Mouse (Mus musculus): ENCODE measurements at regions not wholly inside any gene's neighbourhood (a gene's known extent, or its start where the extent isn't known, plus 50 kb on each side); places are given as distances from the start of the nearest gene placed in this dataset.

DNA sequence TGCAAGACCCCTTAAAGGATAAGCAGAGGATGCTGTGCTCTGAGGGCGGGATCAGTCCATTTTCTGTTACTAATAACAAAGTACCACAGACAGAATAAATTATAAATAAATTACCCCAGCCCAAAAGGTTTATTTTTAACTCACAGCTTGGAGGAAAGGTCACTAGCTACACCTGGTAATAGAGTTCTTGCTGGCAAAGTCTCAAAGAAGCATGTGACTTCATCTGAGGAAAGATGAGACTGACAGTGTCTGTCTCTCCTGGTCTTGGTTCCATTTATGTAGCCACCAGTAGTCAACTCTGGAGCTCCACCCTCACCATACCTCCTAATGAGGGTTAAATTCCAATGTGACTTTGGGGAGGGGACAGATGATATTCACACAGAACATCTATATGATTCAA is 90.0 kb downstream of the Fam204a start:
- Histone ChIP-seq H3K4me1 (ENCODE audit: control insufficient read depth, insufficient read depth, low read length) (no peaks in the 10 kb centered on the region), H3K4me3 (replicated peaks; ENCODE audit: low read length) (no peak overlapping the region), H3K9ac (ENCODE audit: low read depth, low read length, severe bottlenecking) (no peak overlapping the region), H3K9me3 (ENCODE audit: control insufficient read depth, low read length) (no peaks in the 10 kb centered on the region), H3K27me3 (ENCODE audit: control insufficient read depth, insufficient read depth, low read length) (no peaks in the 10 kb centered on the region), H3K4me2 (replicated peaks; ENCODE audit: low read depth, low read length, severe bottlenecking) (no peak overlapping the region), H3K27ac (replicated peaks; ENCODE audit: low read depth, low read length) (no peak overlapping the region), H3K36me3 (ENCODE audit: control insufficient read depth, insufficient read depth, low read length) (no peaks in the 10 kb centered on the region)
- ATAC-seq (ENCODE audit: low FRiP score, low read depth) (no peak), DNase-seq (ENCODE audit: low spot score) (no peak)
- 77% methylated on average over 1 of the region's 1 CpGs for WGBS
- TF ChIP-seq POLR2A (IDR thresholded peaks at IDR 0.05; ENCODE audit: borderline replicate concordance, extremely low read depth, insufficient read depth, insufficient read length), result no peak

DNA sequence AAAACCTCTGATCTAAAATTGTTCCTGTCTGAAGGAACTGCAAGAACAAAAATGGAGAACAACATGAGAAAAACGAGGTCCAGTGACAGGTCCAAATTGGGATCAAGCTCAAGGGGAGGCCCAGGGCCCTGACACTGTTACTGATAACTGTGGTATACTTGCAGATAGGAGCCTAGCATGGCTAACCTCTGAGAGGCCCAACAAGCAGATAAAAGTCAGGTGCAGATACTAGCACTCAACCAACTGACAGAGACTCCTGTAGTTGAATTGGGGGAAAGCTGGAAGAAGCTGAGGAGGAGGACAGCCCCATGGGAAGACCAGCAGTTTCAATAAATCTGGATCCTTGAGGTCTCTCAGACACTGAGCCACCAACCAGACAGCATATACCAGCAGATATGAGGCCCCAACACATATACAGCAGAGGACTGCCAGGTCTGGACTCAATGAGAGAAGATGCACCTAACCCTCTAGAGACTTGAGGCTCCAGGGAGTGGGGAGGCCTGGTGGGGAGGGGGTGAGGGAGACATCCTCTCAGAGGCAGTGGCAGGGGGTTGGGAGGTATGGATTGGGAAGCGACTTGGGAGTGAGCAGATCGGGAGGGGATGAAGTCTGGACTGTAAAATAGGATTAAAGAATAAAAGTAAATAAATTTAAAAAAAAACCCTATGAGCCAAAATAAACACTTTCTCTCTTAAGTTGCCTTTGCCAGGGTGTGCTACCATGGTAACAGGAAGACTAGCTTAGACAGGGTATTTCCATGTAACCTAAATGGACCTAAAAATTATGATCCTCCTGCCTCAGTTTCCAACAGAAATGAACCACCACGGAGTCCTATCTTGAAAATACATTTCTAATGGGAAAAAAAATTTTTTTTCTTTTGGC is 91.8 kb downstream of the Fam204a start:
- Histone ChIP-seq H3K9ac (ENCODE audit: low read depth, low read length, severe bottlenecking) (no peak overlapping the region), H3K27me3 (ENCODE audit: control insufficient read depth, insufficient read depth, low read length) (no peaks in the 10 kb centered on the region), H3K27ac (replicated peaks; ENCODE audit: low read depth, low read length) (no peak overlapping the region), H3K4me2 (replicated peaks; ENCODE audit: low read depth, low read length, severe bottlenecking) (no peak overlapping the region), H3K9me3 (ENCODE audit: control insufficient read depth, low read length) (no peaks in the 10 kb centered on the region), H3K4me3 (replicated peaks; ENCODE audit: low read length) (no peak overlapping the region), H3K4me1 (ENCODE audit: control insufficient read depth, insufficient read depth, low read length) (no peaks in the 10 kb centered on the region), H3K36me3 (ENCODE audit: control insufficient read depth, insufficient read depth, low read length) (no peaks in the 10 kb centered on the region)
- WGBS, result 76% methylated on average over 4 of the region's 4 CpGs
- no peak for DNase-seq (ENCODE audit: low spot score)
- ATAC-seq (ENCODE audit: low FRiP score, low read depth), result no peak
- no peak for TF ChIP-seq POLR2A (IDR thresholded peaks at IDR 0.05; ENCODE audit: borderline replicate concordance, extremely low read depth, insufficient read depth, insufficient read length)

DNA sequence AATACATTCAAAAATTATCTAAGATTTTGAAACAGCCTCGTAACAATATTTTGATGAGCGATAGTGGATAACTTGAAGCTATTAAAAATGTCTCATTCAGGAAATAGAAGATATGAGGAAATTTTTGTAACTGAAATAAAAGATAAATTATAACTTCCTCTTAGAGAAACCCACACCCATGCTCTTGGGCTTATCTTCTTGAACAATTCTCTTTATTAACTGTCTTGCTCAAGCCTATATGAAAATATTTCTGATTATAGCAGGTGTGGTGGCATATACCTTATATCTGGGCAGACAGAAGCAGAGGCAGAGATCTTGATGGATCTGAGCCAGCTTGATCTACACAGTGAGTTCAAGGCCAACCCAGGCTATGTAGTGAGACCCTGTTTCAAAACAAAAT is 96.9 kb downstream of the Fam204a start:
- DNase-seq (ENCODE audit: low spot score) (no peak), ATAC-seq (ENCODE audit: low FRiP score, low read depth) (no peak)
- Histone ChIP-seq H3K9ac (ENCODE audit: low read depth, low read length, severe bottlenecking) (no peak overlapping the region), H3K4me1 (ENCODE audit: control insufficient read depth, insufficient read depth, low read length) (no peaks in the 10 kb centered on the region), H3K36me3 (ENCODE audit: control insufficient read depth, insufficient read depth, low read length) (no peaks in the 10 kb centered on the region), H3K4me3 (replicated peaks; ENCODE audit: low read length) (no peak overlapping the region), H3K27ac (replicated peaks; ENCODE audit: low read depth, low read length) (no peak overlapping the region), H3K27me3 (ENCODE audit: control insufficient read depth, insufficient read depth, low read length) (no peaks in the 10 kb centered on the region), H3K4me2 (replicated peaks; ENCODE audit: low read depth, low read length, severe bottlenecking) (no peak overlapping the region), H3K9me3 (ENCODE audit: control insufficient read depth, low read length) (no peaks in the 10 kb centered on the region)
- no peak for TF ChIP-seq POLR2A (IDR thresholded peaks at IDR 0.05; ENCODE audit: borderline replicate concordance, extremely low read depth, insufficient read depth, insufficient read length)
- WGBS, result 97% methylated on average over 2 of the region's 2 CpGs

DNA sequence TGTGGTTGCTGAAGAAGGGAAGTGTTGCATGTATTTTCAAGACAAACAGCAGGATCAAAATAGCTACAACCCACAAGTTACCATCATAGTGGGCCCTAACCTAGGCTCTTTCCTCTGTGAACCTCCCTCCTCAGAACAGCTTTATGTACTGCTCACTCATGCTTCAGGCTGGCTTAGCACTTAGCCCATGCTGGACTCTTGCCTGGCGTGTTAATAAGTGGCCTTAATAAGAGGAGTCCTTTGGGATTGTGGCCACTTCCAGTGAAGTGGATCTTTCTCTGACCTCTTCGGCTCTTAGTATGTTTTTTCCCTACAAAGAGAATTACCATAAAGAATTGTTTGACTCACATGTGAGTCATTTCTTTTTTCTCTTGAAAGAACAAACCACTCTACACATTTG is 101.9 kb downstream of the Fam204a start:
- Histone ChIP-seq H3K9me3 (ENCODE audit: control insufficient read depth, low read length) (no peaks in the 10 kb centered on the region), H3K36me3 (ENCODE audit: control insufficient read depth, insufficient read depth, low read length) (no peaks in the 10 kb centered on the region)
- WGBS, result 93% methylated on average over 2 of the region's 2 CpGs

DNA sequence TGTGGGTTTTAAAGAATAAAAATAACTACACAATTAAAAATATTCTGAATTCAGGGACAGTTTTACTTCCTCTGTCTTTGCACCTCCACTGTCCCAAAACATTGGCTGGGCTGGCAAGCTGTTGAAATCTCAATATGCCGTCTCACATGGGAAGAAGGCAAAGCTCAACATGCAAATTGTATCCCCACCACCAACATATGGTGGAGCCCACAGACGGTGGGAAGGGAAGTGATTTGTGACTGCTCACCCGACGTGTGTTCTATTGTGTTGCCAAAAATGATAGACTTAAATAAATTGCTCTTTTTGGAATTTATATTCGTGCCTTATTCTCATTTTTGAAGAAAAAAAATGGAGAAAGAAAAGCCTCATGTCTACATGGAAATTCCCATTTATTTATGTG is 105.6 kb downstream of the Fam204a start:
- TF ChIP-seq POLR2A (IDR thresholded peaks at IDR 0.05; ENCODE audit: borderline replicate concordance, extremely low read depth, insufficient read depth, insufficient read length), result no peak

More for the DNA sequence above, 101.9 kb downstream of the Fam204a start:
- DNase-seq (ENCODE audit: low spot score) (no peak), ATAC-seq (ENCODE audit: low FRiP score, low read depth) (no peak)
- H3K4me3 ChIP-seq (replicated peaks; ENCODE audit: low read length), result no peak overlapping the region
- H3K27me3 ChIP-seq (ENCODE audit: control insufficient read depth, insufficient read depth, low read length), result no peaks in the 10 kb centered on the region
- H3K27ac ChIP-seq (replicated peaks; ENCODE audit: low read depth, low read length), result no peak overlapping the region
- TF ChIP-seq POLR2A (IDR thresholded peaks at IDR 0.05; ENCODE audit: borderline replicate concordance, extremely low read depth, insufficient read depth, insufficient read length), result no peak
- H3K4me2 ChIP-seq (replicated peaks; ENCODE audit: low read depth, low read length, severe bottlenecking), result no peak overlapping the region
- H3K9ac ChIP-seq (ENCODE audit: low read depth, low read length, severe bottlenecking), result no peak overlapping the region
- no peaks in the 10 kb centered on the region; the same call in 1 of the 2 replicates for H3K4me1 ChIP-seq (ENCODE audit: control insufficient read depth, insufficient read depth, low read length)

More for the DNA sequence above, 105.6 kb downstream of the Fam204a start:
- H3K4me1 ChIP-seq (ENCODE audit: control insufficient read depth, insufficient read depth, low read length), result no peaks in the 10 kb centered on the region; the same call in 1 of the 2 replicates
- DNase-seq (ENCODE audit: low spot score) (no peak), ATAC-seq (ENCODE audit: low FRiP score, low read depth) (no peak)
- no peaks in the 10 kb centered on the region for H3K36me3 ChIP-seq (ENCODE audit: control insufficient read depth, insufficient read depth, low read length)
- H3K27ac ChIP-seq (replicated peaks; ENCODE audit: low read depth, low read length), result no peak overlapping the region
- H3K27me3 ChIP-seq (ENCODE audit: control insufficient read depth, insufficient read depth, low read length), result no peaks in the 10 kb centered on the region
- no peak overlapping the region for H3K4me3 ChIP-seq (replicated peaks; ENCODE audit: low read length)
- H3K4me2 ChIP-seq (replicated peaks; ENCODE audit: low read depth, low read length, severe bottlenecking), result no peak overlapping the region
- H3K9me3 ChIP-seq (ENCODE audit: control insufficient read depth, low read length), result no peaks in the 10 kb centered on the region
- H3K9ac ChIP-seq (ENCODE audit: low read depth, low read length, severe bottlenecking), result no peak overlapping the region
- WGBS, result 53% methylated on average over 5 of the region's 5 CpGs

All from limb, embryonic 14.5 days (tissue).